Mouse (Mus musculus) small intestine, adult 2 months (tissue): ENCODE data around the gene Epm2aip1.

Source experiments
- CTCF ChIP-seq: fragments of 200-500 bp; IDR thresholded peaks from 2 replicates; pipeline ENCODE4 v1.5.1; 2012; ENCODE audit warnings: low read depth, mild to moderate bottlenecking, control low read depth, inconsistent platforms, low read length, moderate library complexity, mixed read lengths; ENCODE audit not compliant: insufficient replicate concordance, insufficient read length; ENCODE audit errors: extremely low read depth
- POLR2A ChIP-seq: fragments of 200-500 bp; IDR thresholded peaks from 2 replicates; pipeline ENCODE4 v1.6.1; 2012; ENCODE audit warnings: low read depth, mild to moderate bottlenecking, control low read depth, inconsistent platforms, low read length, moderate library complexity

- TF ChIP-seq POLR2A: no peak
- TF ChIP-seq CTCF: no peak
These were observed 627 bp downstream of the Epm2aip1 start for GRCm38 (mm10) chr9:111272356-111272755.
